Mouse (Mus musculus): Measurements from ENCODE around the gene Otub1. TPM values are rescaled to one million over a fixed set of nuclear protein-coding genes. Genes with fewer than 3 reads are reported as not detected.

Otub1 gene
- total RNA-seq, 2 experiments from 2014 or later: 73.8 to 78.7 TPM

Other genes starting within 250 kb of the Otub1 start
- 10 to 100 TPM; 78.3 to 95.2 TPM for gene Ppp1r14b, start 231.3 kb downstream of the Otub1 start, total RNA-seq (2021)
- 10 to 100 TPM; 14.7 TPM for gene Plcb3, start 229.8 kb downstream of the Otub1 start, total RNA-seq (2021)
- 10 to 100 TPM; 18.9 to 19.1 TPM for gene Fkbp2, start 225.8 kb downstream of the Otub1 start, total RNA-seq (2021)
- 100 to 1,000 TPM; 462 to 481 TPM for gene Vegfb, start 218.7 kb downstream of the Otub1 start, total RNA-seq (2021)
- 10 to 100 TPM; 54.6 to 55.1 TPM for gene Dnajc4, start 213.7 kb downstream of the Otub1 start, total RNA-seq (2021)
- gene Nudt22, start 210.2 kb downstream of the Otub1 start, total RNA-seq (2021): 10 to 100 TPM; 23.7 to 25.4 TPM
- gene Trpt1, start 210.2 kb downstream of the Otub1 start, total RNA-seq (2021): 10 to 100 TPM; 22.4 to 26.4 TPM
- gene Fermt3, start 186.8 kb downstream of the Otub1 start, total RNA-seq (2021): 1 to 10 TPM; 4.4 to 6.0 TPM
- 100 to 1,000 TPM; 137 to 160 TPM for gene Stip1, start 166.3 kb downstream of the Otub1 start, total RNA-seq (2021)
- gene Macrod1, start 149.5 kb downstream of the Otub1 start, total RNA-seq (2021): 100 to 1,000 TPM; 303 to 332 TPM
- 1 to 10 TPM in 1 of 2 experiments, under 1 TPM in 1; 0.82 to 1.4 TPM for gene Flrt1, start 100.6 kb downstream of the Otub1 start, total RNA-seq (2021)
- 100 to 1,000 TPM; 344 to 429 TPM for gene Cox8a, start 11.3 kb upstream of the Otub1 start, total RNA-seq (2021)
- 10 to 100 TPM; 14.2 to 14.9 TPM for gene Naa40, start 34.9 kb upstream of the Otub1 start, total RNA-seq (2021)
- gene Rcor2, start 61.0 kb upstream of the Otub1 start, total RNA-seq (2021): 1 to 10 TPM; 4.0 to 6.5 TPM
- gene Mark2, start 135.5 kb upstream of the Otub1 start, total RNA-seq (2021): 10 to 100 TPM; 43.3 to 49.9 TPM
- 10 to 100 TPM; 12.9 to 14.9 TPM for gene Spindoc, start 176.7 kb upstream of the Otub1 start, total RNA-seq (2021)
- 10 to 100 TPM; 11.5 to 11.8 TPM for gene 2700081O15Rik, start 211.3 kb upstream of the Otub1 start, total RNA-seq (2021)

Data from heart, adult 18-20 months (tissue).